Mouse (Mus musculus): Measurements from ENCODE around the gene Atp1a1. TPM values are rescaled to one million over a fixed set of nuclear protein-coding genes. Genes with fewer than 3 reads are reported as not detected.

Gene Atp1a1
- polyA plus RNA-seq, 2 experiments, result 48.4 to 54.7 TPM

GRCm38 (mm10) chr3:101598231-101598905 is 6.1 kb downstream of the Atp1a1 start:
- peaks cover 14% of the 10 kb centered on the region for H3K36me3 ChIP-seq (replicated peaks; ENCODE audit: control insufficient read depth, insufficient read depth, low read depth)
- H3K4me3 ChIP-seq (ENCODE audit: insufficient read depth in 1 of 2, low read depth in 2 of 2, low read length in 2 of 2), result no peak overlapping the region
- no peak for TF ChIP-seq EP300 (IDR thresholded peaks at IDR 0.05; ENCODE audit: low read depth)
- TF ChIP-seq CTCF (IDR thresholded peaks at IDR 0.05; ENCODE audit: low read depth), result no peak
- H3K4me1 ChIP-seq (replicated peaks; ENCODE audit: control insufficient read depth in 2 of 2, insufficient read depth in 2 of 2, low read length in 1 of 2), result peaks cover 38 to 50% of the 10 kb centered on the region in 2 experiments
- H3K27me3 ChIP-seq (ENCODE audit: control insufficient read depth, insufficient read depth, low read length), result no peaks in the 10 kb centered on the region
- no peak overlapping the region for H3K9ac ChIP-seq (replicated peaks)
- DNase-seq (ENCODE audit: low read depth in 3 of 3, low spot score in 3 of 3), result no peak
- peak overlapping the region; percentile 11; the same call in 1 of the 2 replicates for H3K4me2 ChIP-seq (ENCODE audit: low read depth)
- ATAC-seq (ENCODE audit: insufficient read depth), result no peak
- H3K9me3 ChIP-seq (ENCODE audit: control insufficient read depth, low read length), result no peaks in the 10 kb centered on the region
- WGBS (ENCODE audit: insufficient replicate concordance), result 75% methylated on average over 4 of the region's 4 CpGs
- H3K27ac ChIP-seq, result no peak overlapping the region

DNA sequence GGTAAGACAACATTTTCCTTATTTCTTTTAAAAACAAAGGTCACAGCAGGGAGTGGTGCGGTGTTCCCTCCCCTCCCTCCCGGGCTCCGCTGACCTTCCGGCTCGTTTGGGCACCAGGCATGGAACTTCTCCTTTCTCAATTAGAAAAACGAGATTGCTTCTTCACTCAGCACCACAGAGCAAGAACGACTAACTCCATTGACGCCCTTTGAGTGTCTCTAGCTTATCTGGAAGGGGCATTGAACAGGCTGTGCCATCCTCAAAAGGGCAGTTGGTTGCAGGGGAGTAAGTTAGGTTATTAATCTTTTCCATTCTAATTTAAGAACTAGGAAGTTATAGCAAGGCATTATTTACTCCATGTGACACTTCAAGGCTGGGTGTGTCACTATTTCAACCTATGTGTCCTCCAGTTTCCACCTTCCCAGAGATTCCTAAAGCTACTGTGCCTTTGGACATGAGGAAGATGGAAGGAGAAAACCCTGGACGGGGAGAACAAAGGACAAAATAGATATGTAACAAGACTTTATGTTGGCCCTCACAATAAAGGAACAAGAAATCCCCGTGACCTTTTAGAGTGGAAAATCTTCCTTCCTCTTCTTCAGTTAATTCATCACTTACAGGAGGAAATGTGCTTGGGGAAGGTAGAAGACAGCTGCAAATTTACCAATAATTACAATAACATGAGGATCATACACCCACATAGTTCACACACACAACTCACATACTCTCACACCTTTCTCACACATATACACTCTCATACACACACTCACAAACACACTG is 7.0 kb downstream of the Atp1a1 start:
- ATAC-seq (ENCODE audit: insufficient read depth) (no peak), DNase-seq (ENCODE audit: low read depth in 3 of 3, low spot score in 3 of 3) (no peak)
- 32% methylated on average over 10 of the region's 10 CpGs for WGBS (ENCODE audit: insufficient replicate concordance)
- no peak overlapping the region for H3K9ac ChIP-seq (replicated peaks)
- H3K36me3 ChIP-seq (replicated peaks; ENCODE audit: control insufficient read depth, insufficient read depth, low read depth), result peaks cover 19% of the 10 kb centered on the region
- no peak overlapping the region for H3K27ac ChIP-seq
- H3K4me1 ChIP-seq (replicated peaks; ENCODE audit: control insufficient read depth in 2 of 2, insufficient read depth in 2 of 2, low read length in 1 of 2), result peaks cover 30 to 44% of the 10 kb centered on the region in 2 experiments
- H3K9me3 ChIP-seq (ENCODE audit: control insufficient read depth, low read length), result no peaks in the 10 kb centered on the region
- 0 out of 2 replicates have a peak, but pooled peaks have one; percentile 9 for TF ChIP-seq EP300 (IDR thresholded peaks at IDR 0.05; ENCODE audit: low read depth)
- no peak for TF ChIP-seq CTCF (IDR thresholded peaks at IDR 0.05; ENCODE audit: low read depth)
- H3K4me3 ChIP-seq (ENCODE audit: insufficient read depth in 1 of 2, low read depth in 2 of 2, low read length in 2 of 2), result no peak overlapping the region
- H3K4me2 ChIP-seq (ENCODE audit: low read depth), result no peak overlapping the region
- no peaks in the 10 kb centered on the region for H3K27me3 ChIP-seq (ENCODE audit: control insufficient read depth, insufficient read depth, low read length)

- Histone ChIP-seq H3K36me3 (replicated peaks; ENCODE audit: control insufficient read depth, insufficient read depth, low read depth) (peaks cover 27% of the 10 kb centered on the region), H3K4me1 (replicated peaks; ENCODE audit: control insufficient read depth in 2 of 2, insufficient read depth in 2 of 2, low read length in 1 of 2) (peaks cover 26 to 38% of the 10 kb centered on the region in 2 experiments), H3K27ac (no peak overlapping the region), H3K4me2 (ENCODE audit: low read depth) (no peak overlapping the region), H3K9ac (replicated peaks) (no peak overlapping the region), H3K9me3 (ENCODE audit: control insufficient read depth, low read length) (no peaks in the 10 kb centered on the region), H3K4me3 (ENCODE audit: insufficient read depth in 1 of 2, low read depth in 2 of 2, low read length in 2 of 2) (no peak overlapping the region), H3K27me3 (ENCODE audit: control insufficient read depth, insufficient read depth, low read length) (no peaks in the 10 kb centered on the region)
- WGBS (ENCODE audit: insufficient replicate concordance), result 60% methylated on average over 8 of the region's 8 CpGs
- ATAC-seq (ENCODE audit: insufficient read depth), result 0 out of 2 replicates have a peak, but pooled peaks have one; percentile 40
- TF ChIP-seq CTCF (IDR thresholded peaks at IDR 0.05; ENCODE audit: low read depth) (no peak), EP300 (IDR thresholded peaks at IDR 0.05; ENCODE audit: low read depth) (no peak)
- no peak for DNase-seq (ENCODE audit: low read depth in 3 of 3, low spot score in 3 of 3)
Measured at GRCm38 (mm10) chr3:101596686-101597085, 7.8 kb downstream of the Atp1a1 start.

- DNase-seq (ENCODE audit: low read depth in 3 of 3, low spot score in 3 of 3) (no peak), ATAC-seq (ENCODE audit: insufficient read depth) (no peak)
- H3K4me1 ChIP-seq (replicated peaks; ENCODE audit: control insufficient read depth in 2 of 2, insufficient read depth in 2 of 2, low read length in 1 of 2), result peaks cover 26 to 37% of the 10 kb centered on the region in 2 experiments
- H3K27ac ChIP-seq, result no peak overlapping the region
- 77% methylated on average over 14 of the region's 14 CpGs for WGBS (ENCODE audit: insufficient replicate concordance)
- no peak overlapping the region for H3K4me2 ChIP-seq (ENCODE audit: low read depth)
- TF ChIP-seq CTCF (IDR thresholded peaks at IDR 0.05; ENCODE audit: low read depth), result no peak
- no peak for TF ChIP-seq EP300 (IDR thresholded peaks at IDR 0.05; ENCODE audit: low read depth)
- no peak overlapping the region for H3K4me3 ChIP-seq (ENCODE audit: insufficient read depth in 1 of 2, low read depth in 2 of 2, low read length in 2 of 2)
- H3K27me3 ChIP-seq (ENCODE audit: control insufficient read depth, insufficient read depth, low read length), result no peaks in the 10 kb centered on the region
- H3K36me3 ChIP-seq (replicated peaks; ENCODE audit: control insufficient read depth, insufficient read depth, low read depth), result peaks cover 33% of the 10 kb centered on the region
- no peaks in the 10 kb centered on the region for H3K9me3 ChIP-seq (ENCODE audit: control insufficient read depth, low read length)
- H3K9ac ChIP-seq (replicated peaks), result no peak overlapping the region
Measured at GRCm38 (mm10) chr3:101595866-101596630, 8.4 kb downstream of the Atp1a1 start.

Measured in liver, embryonic 14.5 days (tissue).